Mouse (Mus musculus) liver, embryonic 11.5 days (tissue): Measurements from ENCODE around the gene Elane. TPM values are rescaled to one million over a fixed set of nuclear protein-coding genes. Genes with fewer than 3 reads are reported as not detected.

Source experiments
- ATAC-seq: fragments of 200-750 bp; cut with Nextera tagmentation; replicated peaks from 2 replicates; pipeline ENCODE4 v1.8.0; 2017; ENCODE audit warnings: moderate number of reproducible peaks, mild to moderate bottlenecking, moderate TSS enrichment, moderate library complexity; ENCODE audit not compliant: low FRiP score
- DNase-seq: peaks from one replicate; pipeline ENCODE4 v3.0.0-alpha.2; 2017; ENCODE audit warnings: low spot score
- H3K27ac ChIP-seq: fragments of 300-500 bp; sonication (generic); 2 replicates; pipeline ENCODE4 v1.5.1; 2014; ENCODE audit warnings: mild to moderate bottlenecking, low read depth, low read length, control low read depth
- H3K27me3 ChIP-seq: fragments of 300-500 bp; sonication (generic); replicated peaks from 2 replicates; pipeline ENCODE4 v1.6.1; 2014; ENCODE audit warnings: low read length, mixed read lengths; ENCODE audit not compliant: control insufficient read depth, insufficient read depth
- H3K36me3 ChIP-seq: fragments of 300-500 bp; sonication (generic); 2 replicates; pipeline ENCODE4 v1.6.1; 2014; ENCODE audit warnings: mild to moderate bottlenecking, low read length, moderate library complexity, mixed read lengths; ENCODE audit not compliant: control insufficient read depth, insufficient read depth
- H3K4me1 ChIP-seq: fragments of 300-500 bp; sonication (generic); replicated peaks from 2 replicates; pipeline ENCODE4 v1.6.1; 2014; ENCODE audit warnings: low read length, mixed read lengths; ENCODE audit not compliant: control insufficient read depth, insufficient read depth
- H3K4me2 ChIP-seq: fragments of 300-500 bp; sonication (generic); 2 replicates; pipeline ENCODE4 v1.6.1; 2014; ENCODE audit warnings: mild to moderate bottlenecking, control low read depth, moderate library complexity
- H3K4me3 ChIP-seq: fragments of 300-500 bp; sonication (generic); 2 replicates; pipeline ENCODE4 v1.5.1; 2014; ENCODE audit warnings: low read depth, low read length, control low read depth
- H3K9ac ChIP-seq: fragments of 300-500 bp; sonication (generic); 2 replicates; pipeline ENCODE4 v1.6.1; 2014; ENCODE audit warnings: low read depth, low read length, control low read depth
- H3K9me3 ChIP-seq: fragments of 300-500 bp; sonication (generic); 2 replicates; pipeline ENCODE4 v1.6.1; 2016; ENCODE audit warnings: low read length, inconsistent platforms, mixed read lengths; ENCODE audit not compliant: control insufficient read depth
- WGBS: fragments of 180-500 bp; shearing (Covaris S2); extraction: QIAGEN DNeasy Blood & Tissue Kit; methylation state at CpG from one replicate; pipeline ENCODE4 v1.1.7; 2014; 5-methylcytosine and 5-hydroxymethylcytosine counted together
- polyA plus RNA-seq: library from polyadenylated mRNA; unstranded; fragments of >200 nt; fragmentation: Nextera tagmentation; extraction: Ambion mirVana; gene quantifications from 2 replicates; pipeline ENCODE4 v1.2.1, GENCODE M21; 2014

The Elane gene
- polyA plus RNA-seq, 1 experiment from 2014 or later = 11.1 TPM

- no peak overlapping the region for H3K9ac ChIP-seq
- no peak overlapping the region for H3K27ac ChIP-seq
- H3K27me3 ChIP-seq = no peaks in the 10 kb centered on the region
- no peaks in the 10 kb centered on the region for H3K9me3 ChIP-seq
- H3K36me3 ChIP-seq = peaks cover 21% of the 10 kb centered on the region
- no peak for DNase-seq
- no peak overlapping the region for H3K4me2 ChIP-seq
- no peak for ATAC-seq
- 93% methylated on average over 16 of the region's 16 CpGs for WGBS
- H3K4me1 ChIP-seq = peaks cover 6% of the 10 kb centered on the region
- no peak overlapping the region for H3K4me3 ChIP-seq
These were observed 10.3 kb downstream of the Elane start for GRCm38 (mm10) chr10:79896306-79896705.

GRCm38 (mm10) chr10:79896814-79897213 lies 10.8 kb downstream of the Elane start:
- Histone ChIP-seq H3K27ac (no peak overlapping the region), H3K27me3 (no peaks in the 10 kb centered on the region), H3K9me3 (no peaks in the 10 kb centered on the region), H3K9ac (no peak overlapping the region), H3K36me3 (peaks cover 21% of the 10 kb centered on the region), H3K4me2 (no peak overlapping the region), H3K4me1 (peaks cover 6% of the 10 kb centered on the region), H3K4me3 (no peak overlapping the region)
- 84% methylated on average over 13 of the region's 13 CpGs for WGBS
- DNase-seq (no peak), ATAC-seq (no peak)

- H3K4me1 ChIP-seq = peaks cover 6% of the 10 kb centered on the region
- H3K4me3 ChIP-seq = no peak overlapping the region
- H3K9ac ChIP-seq = no peak overlapping the region
- H3K9me3 ChIP-seq = no peaks in the 10 kb centered on the region
- 52% methylated on average over 20 of the region's 20 CpGs for WGBS
- H3K27me3 ChIP-seq = no peaks in the 10 kb centered on the region
- ATAC-seq (peak; percentile 52), DNase-seq (no peak)
- peak overlapping the region; percentile 26 for H3K4me2 ChIP-seq
- H3K36me3 ChIP-seq = peaks cover 25% of the 10 kb centered on the region
- H3K27ac ChIP-seq = 0 out of 2 replicates have a peak overlapping the region, but pooled peaks have one; percentile 14
These were observed 11.5 kb downstream of the Elane start for GRCm38 (mm10) chr10:79897316-79898245.

GRCm38 (mm10) chr10:79900951-79901410 lies 14.9 kb downstream of the Elane start:
- H3K36me3 ChIP-seq = peaks cover 38% of the 10 kb centered on the region
- H3K9me3 ChIP-seq = no peaks in the 10 kb centered on the region
- 68% methylated on average over 2 of the region's 2 CpGs for WGBS
- no peak overlapping the region for H3K9ac ChIP-seq
- ATAC-seq (no peak), DNase-seq (no peak)
- H3K27me3 ChIP-seq = no peaks in the 10 kb centered on the region
- H3K4me3 ChIP-seq = no peak overlapping the region
- peaks cover 6% of the 10 kb centered on the region for H3K4me1 ChIP-seq
- H3K27ac ChIP-seq = no peak overlapping the region
- no peak overlapping the region for H3K4me2 ChIP-seq

- 92% methylated on average over 9 of the region's 9 CpGs for WGBS
- Histone ChIP-seq H3K36me3 (peaks cover 31% of the 10 kb centered on the region), H3K4me2 (no peak overlapping the region)
These were observed 20.7 kb downstream of the Elane start for GRCm38 (mm10) chr10:79906712-79907111.

GRCm38 (mm10) chr10:79907415-79907814 lies 21.4 kb downstream of the Elane start:
- Histone ChIP-seq H3K27me3 (no peaks in the 10 kb centered on the region), H3K4me2 (peak overlapping the region; percentile 68; the same call in 1 of the 2 replicates), H3K27ac (no peak overlapping the region), H3K4me3 (no peak overlapping the region), H3K9ac (0 out of 2 replicates have a peak overlapping the region, but pooled peaks have one; percentile 22), H3K4me1 (peaks cover 8% of the 10 kb centered on the region), H3K36me3 (peaks cover 28% of the 10 kb centered on the region), H3K9me3 (no peaks in the 10 kb centered on the region)
- ATAC-seq (no peak), DNase-seq (no peak)
- 88% methylated on average over 10 of the region's 10 CpGs for WGBS

More at GRCm38 (mm10) chr10:79906712-79907111, 20.7 kb downstream of the Elane start:
- H3K27ac ChIP-seq = no peak overlapping the region
- H3K4me1 ChIP-seq = peaks cover 8% of the 10 kb centered on the region
- H3K9me3 ChIP-seq = no peaks in the 10 kb centered on the region
- ATAC-seq (no peak), DNase-seq (no peak)
- H3K9ac ChIP-seq = no peak overlapping the region
- no peaks in the 10 kb centered on the region for H3K27me3 ChIP-seq
- no peak overlapping the region for H3K4me3 ChIP-seq

GRCm38 (mm10) chr10:79908167-79909091 lies 22.4 kb downstream of the Elane start, which contains the start of gene Med16:
TSS of gene Med16 (minus strand) at chr10:79908923.
- peak; percentile 97 for DNase-seq
- peaks cover 24% of the 10 kb centered on the region for H3K36me3 ChIP-seq
- no peaks in the 10 kb centered on the region for H3K9me3 ChIP-seq
- H3K9ac ChIP-seq = peak within 1 kb of the TSS; percentile 91
- no peaks in the 10 kb centered on the region for H3K27me3 ChIP-seq
- peak; percentile 94 for ATAC-seq
- peak within 1 kb of the TSS; percentile 73 for H3K4me3 ChIP-seq
- H3K4me1 ChIP-seq = peaks cover 9% of the 10 kb centered on the region
- H3K27ac ChIP-seq = peak within 1 kb of the TSS; percentile 97
- H3K4me2 ChIP-seq = peak within 1 kb of the TSS; percentile 68
- WGBS = 2% methylated on average over 52 of the region's 52 CpGs
